Mouse (Mus musculus): Measurements from ENCODE around the gene Pigq.

Pigq gene

GRCm38 (mm10) chr17:25959630-25960467 lies 15.1 kb upstream of the Pigq start:
- intact Hi-C loops (cut with DNase I), result no loop called here

GRCm38 (mm10) chr17:25958771-25959494 lies 14.2 kb upstream of the Pigq start:
- intact Hi-C loops (cut with DNase I), result no loop called here

- intact Hi-C loops (cut with DNase I), result no loop called here
These were observed 12.9 kb upstream of the Pigq start for GRCm38 (mm10) chr17:25957586-25958051.

- intact Hi-C loops (cut with DNase I), result no loop called here
These were observed 11.9 kb upstream of the Pigq start for GRCm38 (mm10) chr17:25956631-25957030.

GRCm38 (mm10) chr17:25956201-25956600 lies 11.5 kb upstream of the Pigq start:
- intact Hi-C loops (cut with DNase I), result no loop called here

GRCm38 (mm10) chr17:25955736-25956135 lies 11.0 kb upstream of the Pigq start:
- intact Hi-C loops (cut with DNase I), result no loop called here

GRCm38 (mm10) chr17:25954671-25955070 lies 9.9 kb upstream of the Pigq start:
- intact Hi-C loops (cut with DNase I), result no loop called here

- intact Hi-C loops (cut with DNase I), result no loop called here
These were observed 8.4 kb upstream of the Pigq start for GRCm38 (mm10) chr17:25953161-25953560.

- intact Hi-C loops (cut with DNase I), result no loop called here
These were observed 7.3 kb upstream of the Pigq start, which contains the start of gene A930017K11Rik for GRCm38 (mm10) chr17:25951803-25952623. TSS of gene A930017K11Rik (minus strand) at chr17:25952565.

- intact Hi-C loops (cut with DNase I), result no loop called here
These were observed 6.6 kb upstream of the Pigq start for GRCm38 (mm10) chr17:25951225-25951802.

GRCm38 (mm10) chr17:25950706-25951105 lies 6.0 kb upstream of the Pigq start:
- intact Hi-C loops (cut with DNase I), result no loop called here

GRCm38 (mm10) chr17:25949981-25950380 lies 5.2 kb upstream of the Pigq start:
- intact Hi-C loops (cut with DNase I), result no loop called here

GRCm38 (mm10) chr17:25948051-25948450 lies 3.3 kb upstream of the Pigq start:
- intact Hi-C loops (cut with DNase I), result no loop called here

GRCm38 (mm10) chr17:25947576-25947975 lies 2.8 kb upstream of the Pigq start:
- intact Hi-C loops (cut with DNase I), result no loop called here

- intact Hi-C loops (cut with DNase I), result no loop called here
These were observed 2.2 kb upstream of the Pigq start for GRCm38 (mm10) chr17:25946891-25947290.

GRCm38 (mm10) chr17:25946349-25946748 lies 1.6 kb upstream of the Pigq start:
- intact Hi-C loops (cut with DNase I), result no loop called here

- intact Hi-C loops (cut with DNase I), result no loop called here
These were observed 900 bp upstream of the Pigq start for GRCm38 (mm10) chr17:25945517-25946155.

GRCm38 (mm10) chr17:25943769-25944168 lies 967 bp downstream of the Pigq start:
- intact Hi-C loops (cut with DNase I), result no loop called here

GRCm38 (mm10) chr17:25943221-25943620 lies 1.5 kb downstream of the Pigq start:
- intact Hi-C loops (cut with DNase I), result no loop called here

- intact Hi-C loops (cut with DNase I), result no loop called here
These were observed 2.1 kb downstream of the Pigq start for GRCm38 (mm10) chr17:25942597-25943151.
